Mouse (Mus musculus) midbrain, embryonic 11.5 days (tissue): ENCODE measurements at regions not wholly inside any gene's neighbourhood (a gene's known extent, or its start where the extent isn't known, plus 50 kb on each side); places are given as distances from the start of the nearest gene placed in this dataset.
A peak's percentile ranks its signal among the peaks of the same experiment; 100 is the strongest.

Source experiments
- ATAC-seq: fragments of 200-750 bp; cut with Nextera tagmentation; 2 replicates; pipeline ENCODE4 v1.8.0; 2017; ENCODE audit warnings: moderate TSS enrichment, moderate library complexity; ENCODE audit not compliant: low FRiP score
- DNase-seq: peaks from one replicate; pipeline ENCODE4 v3.0.0; 2015; ENCODE audit warnings: low spot score; ENCODE audit errors: missing footprints
- H3K27ac ChIP-seq: fragments of 300-500 bp; sonication (generic); 2 replicates; pipeline ENCODE4 v1.5.1; 2014; ENCODE audit warnings: low read depth, low read length
- H3K27me3 ChIP-seq: fragments of 300-500 bp; sonication (generic); 2 replicates; pipeline ENCODE4 v1.6.1; 2014; ENCODE audit warnings: mild to moderate bottlenecking, low read length, moderate library complexity, mixed read lengths; ENCODE audit not compliant: control insufficient read depth, insufficient read depth
- H3K36me3 ChIP-seq: fragments of 300-500 bp; sonication (generic); 2 replicates; pipeline ENCODE4 v1.6.1; 2014; ENCODE audit warnings: mild to moderate bottlenecking, low read length, moderate library complexity, mixed read lengths; ENCODE audit not compliant: control insufficient read depth, insufficient read depth
- H3K4me1 ChIP-seq: fragments of 300-500 bp; sonication (generic); 2 replicates; pipeline ENCODE4 v1.6.1; 2014; ENCODE audit warnings: low read length; ENCODE audit not compliant: control insufficient read depth, insufficient read depth
- H3K4me2 ChIP-seq: fragments of 300-500 bp; sonication (generic); 2 replicates; pipeline ENCODE4 v1.6.1; 2014; ENCODE audit warnings: mild to moderate bottlenecking, moderate library complexity
- H3K4me3 ChIP-seq: fragments of 300-500 bp; sonication (generic); 2 replicates; pipeline ENCODE4 v1.5.1; 2014; ENCODE audit warnings: low read depth, low read length
- H3K9ac ChIP-seq: fragments of 300-500 bp; sonication (generic); 2 replicates; pipeline ENCODE4 v1.6.1; 2014; ENCODE audit warnings: low read length
- H3K9me3 ChIP-seq: fragments of 300-500 bp; sonication (generic); 2 replicates; pipeline ENCODE4 v1.6.1; 2016; ENCODE audit warnings: low read length; ENCODE audit not compliant: control insufficient read depth
- WGBS: fragments of 180-500 bp; shearing (Covaris S2); extraction: QIAGEN DNeasy Blood & Tissue Kit; methylation state at CpG from one replicate; pipeline ENCODE4 v1.1.7; 2014; 5-methylcytosine and 5-hydroxymethylcytosine counted together

DNA sequence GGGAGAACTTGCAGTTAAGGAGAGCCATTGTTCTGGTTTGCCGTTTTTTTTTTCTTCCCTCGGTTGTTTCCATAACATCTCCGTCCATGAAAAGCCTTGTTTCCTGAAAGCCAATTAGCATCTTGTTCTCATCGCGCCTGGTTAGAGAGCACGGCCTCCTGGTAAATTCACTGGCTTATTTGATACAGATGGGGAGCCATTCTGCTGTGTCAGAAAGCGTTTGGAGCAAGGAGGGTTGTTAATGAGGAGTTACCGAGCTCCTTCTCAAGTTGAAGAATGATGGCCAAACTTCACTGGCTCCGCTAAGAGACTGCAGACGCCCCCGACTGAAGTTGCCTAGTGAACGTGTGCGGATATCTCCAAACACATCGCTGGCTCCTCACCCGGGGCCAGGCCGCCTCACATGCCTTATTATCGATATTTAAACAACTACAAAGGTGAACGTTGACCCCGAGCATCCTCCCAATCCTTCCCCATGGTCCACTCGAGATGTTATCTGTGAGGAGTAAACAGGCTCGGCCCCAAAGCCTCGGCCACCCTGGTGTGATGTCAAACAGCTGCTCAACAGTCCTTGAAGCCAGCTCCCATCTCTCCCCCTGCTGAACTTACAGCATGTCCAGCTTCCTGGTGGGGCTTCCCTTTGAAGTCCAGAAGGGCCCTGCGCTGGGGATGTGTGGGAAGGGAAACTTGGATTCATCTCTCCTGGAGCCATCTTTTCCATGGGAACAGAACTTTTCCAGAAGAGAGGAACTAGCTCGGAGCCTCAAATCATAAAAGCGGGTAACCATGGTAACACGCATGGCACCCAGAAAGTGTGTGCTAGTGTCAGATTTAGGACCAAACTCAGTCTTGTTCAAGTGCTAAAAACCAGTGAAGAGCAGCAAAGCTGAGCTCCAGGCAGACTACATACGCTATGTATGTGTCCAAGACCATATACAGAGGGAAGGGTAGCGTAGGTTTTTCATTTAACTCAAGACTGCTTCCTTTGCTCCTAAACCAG, 190.0 kb upstream of the Tbx3 start:
- Histone ChIP-seq H3K9ac (no peak overlapping the region), H3K36me3 (no peaks in the 10 kb centered on the region), H3K4me3 (no peak overlapping the region), H3K4me1 (no peaks in the 10 kb centered on the region), H3K4me2 (no peak overlapping the region), H3K27me3 (no peaks in the 10 kb centered on the region), H3K9me3 (no peaks in the 10 kb centered on the region), H3K27ac (no peak overlapping the region)
- DNase-seq (peak; percentile 72), ATAC-seq (no peak)
- 72% methylated on average over 28 of the region's 28 CpGs for WGBS

DNA sequence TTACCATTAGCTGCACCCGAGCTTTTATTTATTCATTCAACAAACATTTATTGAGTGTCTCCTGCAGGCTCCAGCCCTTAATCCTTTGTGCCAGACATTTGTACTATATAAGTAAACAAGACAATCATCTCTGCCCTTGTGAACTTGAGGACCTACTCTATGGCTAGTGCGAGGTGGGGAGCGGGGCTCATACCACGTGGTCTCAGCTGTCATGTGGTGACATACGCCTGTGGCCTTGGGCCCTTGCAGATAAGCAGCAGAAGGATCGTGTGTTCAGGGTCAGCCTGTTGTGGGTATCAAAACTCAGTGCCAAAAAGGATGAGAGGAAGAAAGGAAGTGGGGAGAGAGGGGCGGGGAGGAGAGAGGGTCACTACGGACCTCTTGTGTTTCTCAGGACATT, 186.8 kb upstream of the Tbx3 start:
- Histone ChIP-seq H3K36me3 (no peaks in the 10 kb centered on the region), H3K4me1 (no peaks in the 10 kb centered on the region; the same call in 1 of the 2 replicates), H3K27ac (no peak overlapping the region), H3K9ac (no peak overlapping the region), H3K4me2 (no peak overlapping the region), H3K4me3 (no peak overlapping the region), H3K27me3 (no peaks in the 10 kb centered on the region), H3K9me3 (no peaks in the 10 kb centered on the region)
- ATAC-seq (no peak), DNase-seq (no peak)
- 90% methylated on average over 8 of the region's 8 CpGs for WGBS

DNA sequence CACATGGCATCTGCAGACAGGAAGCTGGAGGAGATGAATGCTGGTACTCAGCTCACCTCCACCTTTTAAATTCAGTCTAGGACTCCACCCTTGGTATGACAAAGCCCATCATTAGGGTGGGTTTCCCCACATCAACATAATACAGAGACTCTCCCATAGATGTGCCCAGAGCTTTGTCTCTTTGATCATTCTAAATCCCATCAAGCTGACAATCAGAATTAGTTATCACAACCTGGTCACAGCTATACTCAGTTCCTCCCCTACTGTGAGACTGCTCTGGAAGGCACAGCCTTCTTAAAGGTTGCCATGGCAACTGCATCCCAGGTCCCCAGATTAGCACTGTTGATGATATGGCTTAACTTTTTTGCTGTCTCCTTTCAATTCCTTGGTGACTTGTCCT, 184.3 kb upstream of the Tbx3 start:
- no peaks in the 10 kb centered on the region for H3K27me3 ChIP-seq
- no peak for DNase-seq
- no peaks in the 10 kb centered on the region; the same call in 1 of the 2 replicates for H3K4me1 ChIP-seq
- no peak overlapping the region for H3K27ac ChIP-seq
- no peak for ATAC-seq
- no peaks in the 10 kb centered on the region for H3K36me3 ChIP-seq
- no peak overlapping the region for H3K9ac ChIP-seq
- H3K4me3 ChIP-seq: no peak overlapping the region
- no peak overlapping the region for H3K4me2 ChIP-seq
- no peaks in the 10 kb centered on the region for H3K9me3 ChIP-seq

DNA sequence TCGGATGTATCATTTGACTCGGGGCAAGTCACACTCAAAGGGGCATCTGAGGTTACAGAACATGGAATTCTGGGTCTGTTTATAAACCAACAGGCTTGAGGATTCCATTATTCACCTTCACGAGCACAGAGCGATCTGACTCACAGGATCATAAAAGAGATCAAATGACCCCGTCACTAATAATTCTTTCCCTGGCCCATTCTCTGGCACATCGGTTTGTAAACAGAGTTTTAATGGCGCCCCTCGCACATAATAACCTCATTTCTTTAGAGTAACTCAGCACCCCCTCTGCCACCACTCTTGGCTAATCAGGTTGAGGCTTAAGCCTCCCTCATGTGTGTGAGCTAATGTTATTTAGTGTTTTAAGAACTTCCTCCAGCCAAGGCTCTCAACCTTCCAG, 183.3 kb upstream of the Tbx3 start:
- H3K36me3 ChIP-seq: no peaks in the 10 kb centered on the region

DNA sequence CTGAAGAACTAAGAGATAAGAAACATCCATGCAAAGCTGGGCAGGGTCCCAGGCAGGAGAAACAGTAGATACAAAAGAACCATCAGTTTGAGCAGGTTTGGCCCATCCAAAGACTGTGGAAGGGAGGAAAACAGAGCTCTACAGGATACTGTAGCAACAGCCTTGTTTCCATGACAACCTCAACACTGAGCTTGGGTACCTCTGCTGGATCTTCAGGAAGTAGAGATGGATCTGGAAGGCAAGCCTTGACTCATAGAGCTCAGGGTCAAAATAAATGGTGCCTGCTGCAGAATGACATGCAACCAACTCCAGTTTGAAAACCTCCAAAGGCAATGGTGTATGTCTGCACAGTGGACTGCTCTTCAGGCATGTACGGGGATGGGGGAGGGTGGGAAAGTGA, 173.0 kb upstream of the Tbx3 start:
- 88% methylated on average over 1 of the region's 1 CpGs for WGBS
- DNase-seq (no peak), ATAC-seq (no peak)
- no peak overlapping the region for H3K4me3 ChIP-seq
- H3K9ac ChIP-seq: no peak overlapping the region
- H3K27ac ChIP-seq: no peak overlapping the region
- no peaks in the 10 kb centered on the region for H3K27me3 ChIP-seq
- H3K4me1 ChIP-seq: no peaks in the 10 kb centered on the region
- no peak overlapping the region for H3K4me2 ChIP-seq
- no peaks in the 10 kb centered on the region for H3K9me3 ChIP-seq
- no peaks in the 10 kb centered on the region for H3K36me3 ChIP-seq

More for the DNA sequence above, 183.3 kb upstream of the Tbx3 start:
- Histone ChIP-seq H3K27me3 (no peaks in the 10 kb centered on the region), H3K27ac (no peak overlapping the region), H3K4me1 (no peaks in the 10 kb centered on the region; the same call in 1 of the 2 replicates), H3K9ac (no peak overlapping the region), H3K4me2 (no peak overlapping the region), H3K9me3 (no peaks in the 10 kb centered on the region), H3K4me3 (no peak overlapping the region)
- DNase-seq: no peak
- 90% methylated on average over 8 of the region's 8 CpGs for WGBS
- no peak for ATAC-seq

DNA sequence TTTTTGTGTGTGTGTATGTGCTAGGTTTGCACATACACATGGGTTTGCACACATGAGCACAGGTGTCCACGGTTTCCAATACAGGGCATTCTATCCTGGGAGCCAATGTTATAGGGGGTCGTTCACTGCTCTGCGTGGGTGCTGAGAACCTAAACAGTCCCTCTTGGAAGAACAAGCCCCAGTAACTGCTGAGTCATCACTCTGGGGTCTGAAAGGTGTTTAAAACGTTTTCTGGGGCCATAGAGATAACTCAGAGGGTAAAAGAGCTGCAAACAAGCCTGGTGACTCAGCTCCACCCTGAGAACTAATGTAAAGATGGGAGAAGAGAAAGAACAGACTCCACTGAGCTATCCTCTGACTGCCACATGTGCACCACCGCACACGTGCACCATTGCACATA, 172.0 kb upstream of the Tbx3 start:
- ATAC-seq (no peak), DNase-seq (no peak)
- Histone ChIP-seq H3K4me3 (no peak overlapping the region), H3K36me3 (no peaks in the 10 kb centered on the region), H3K9ac (no peak overlapping the region), H3K4me1 (no peaks in the 10 kb centered on the region), H3K9me3 (no peaks in the 10 kb centered on the region), H3K4me2 (no peak overlapping the region), H3K27me3 (no peaks in the 10 kb centered on the region), H3K27ac (no peak overlapping the region)
- WGBS: 73% methylated on average over 6 of the region's 6 CpGs

DNA sequence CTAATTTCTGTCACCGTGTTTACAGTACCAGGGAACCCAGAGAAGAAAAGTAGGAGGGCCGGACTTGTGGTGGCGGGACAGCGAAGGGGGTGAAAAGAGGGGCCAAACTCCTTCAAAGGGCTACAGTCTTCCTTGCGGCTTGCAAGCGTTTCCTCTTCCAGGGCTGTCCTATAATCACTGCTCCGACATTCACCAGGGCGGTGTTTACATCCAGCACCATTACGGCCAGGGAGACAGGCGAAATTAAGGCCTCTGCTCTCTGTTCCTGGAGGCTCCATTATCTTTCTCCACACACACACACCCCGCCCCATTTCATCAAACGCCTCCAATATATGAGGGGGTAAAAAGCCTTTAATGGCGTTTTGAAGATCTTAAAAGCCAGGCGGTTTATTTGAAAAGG, 162.8 kb upstream of the Tbx3 start:
- H3K4me2 ChIP-seq: no peak overlapping the region
- H3K27ac ChIP-seq: no peak overlapping the region
- ATAC-seq: no peak
- H3K4me1 ChIP-seq: no peaks in the 10 kb centered on the region
- WGBS: 81% methylated on average over 14 of the region's 14 CpGs
- no peaks in the 10 kb centered on the region for H3K27me3 ChIP-seq
- H3K4me3 ChIP-seq: no peak overlapping the region
- DNase-seq: no peak
- no peak overlapping the region for H3K9ac ChIP-seq
- no peaks in the 10 kb centered on the region for H3K9me3 ChIP-seq
- no peaks in the 10 kb centered on the region for H3K36me3 ChIP-seq

DNA sequence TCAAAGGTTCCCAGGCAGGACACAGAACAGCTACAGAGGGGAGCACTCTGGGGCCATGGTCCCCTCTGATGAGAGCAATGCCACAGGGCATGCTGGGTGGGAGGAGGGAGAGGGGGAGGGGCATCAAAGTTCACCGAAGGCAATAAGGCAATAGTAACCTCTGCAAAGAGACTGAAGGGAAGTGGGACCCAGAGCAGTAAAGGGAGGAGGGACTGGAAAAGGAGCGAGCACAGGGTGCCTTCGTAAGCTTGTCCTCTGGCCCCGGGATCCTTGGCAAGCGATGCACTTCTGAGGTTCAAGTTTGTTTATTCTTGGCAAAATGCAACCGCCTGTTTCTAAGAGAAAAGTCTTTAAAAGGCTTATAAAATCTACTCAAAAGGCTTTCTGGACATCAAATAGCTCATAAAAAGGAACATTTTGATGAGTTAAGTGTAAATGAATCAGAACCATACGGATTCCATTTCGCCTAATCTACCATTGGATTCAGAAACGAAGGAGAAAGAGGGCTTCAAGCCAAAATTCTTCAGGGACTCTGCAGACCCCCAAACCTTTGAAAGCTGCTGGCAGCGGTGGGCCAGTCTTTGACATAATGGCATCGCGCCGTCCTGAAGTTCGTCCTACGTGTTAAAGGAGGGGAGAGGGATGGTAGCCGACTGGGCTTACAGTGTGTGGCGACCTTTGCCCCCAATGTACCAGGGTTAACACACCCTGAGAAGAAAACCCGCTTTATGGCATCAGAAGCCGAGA, 151.8 kb upstream of the Tbx3 start:
- no peak for DNase-seq
- H3K27me3 ChIP-seq: no peaks in the 10 kb centered on the region
- no peak overlapping the region for H3K9ac ChIP-seq
- ATAC-seq: no peak
- no peak overlapping the region for H3K4me2 ChIP-seq
- H3K36me3 ChIP-seq: no peaks in the 10 kb centered on the region
- no peak overlapping the region for H3K27ac ChIP-seq
- no peak overlapping the region for H3K4me3 ChIP-seq
- no peaks in the 10 kb centered on the region for H3K9me3 ChIP-seq
- H3K4me1 ChIP-seq: no peaks in the 10 kb centered on the region
- WGBS: 77% methylated on average over 19 of the region's 19 CpGs

DNA sequence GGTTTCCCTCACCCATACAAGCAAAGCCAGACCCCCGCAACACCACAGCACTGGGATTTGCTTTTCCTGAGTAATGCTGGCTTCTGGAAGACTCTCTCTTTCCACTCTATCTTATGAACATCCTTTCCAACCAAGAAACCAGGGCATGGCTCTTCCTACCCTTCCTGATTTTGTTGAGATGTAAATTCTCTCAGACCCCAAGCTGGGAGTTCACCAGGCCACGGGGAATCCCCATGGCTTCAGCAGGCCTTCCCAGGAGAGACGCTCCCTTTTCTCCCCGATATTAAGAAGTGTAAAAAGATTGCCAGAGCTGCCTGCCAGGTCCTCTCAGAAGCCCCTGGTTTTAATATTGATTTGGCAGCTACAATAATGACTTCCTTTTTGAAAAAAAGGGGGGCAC, 146.3 kb upstream of the Tbx3 start:
- DNase-seq: no peak
- Histone ChIP-seq H3K9me3 (no peaks in the 10 kb centered on the region), H3K27ac (no peak overlapping the region), H3K4me1 (no peaks in the 10 kb centered on the region), H3K36me3 (no peaks in the 10 kb centered on the region), H3K4me3 (no peak overlapping the region), H3K27me3 (no peaks in the 10 kb centered on the region), H3K9ac (no peak overlapping the region), H3K4me2 (no peak overlapping the region)
- WGBS: 47% methylated on average over 4 of the region's 4 CpGs
- no peak for ATAC-seq
